Mouse (Mus musculus) gastrocnemius, postnatal 25 days (tissue): ENCODE measurements at regions not wholly inside any gene's neighbourhood (a gene's known extent, or its start where the extent isn't known, plus 50 kb on each side); places are given as distances from the start of the nearest gene placed in this dataset.
A peak's percentile ranks its signal among the peaks of the same experiment; 100 is the strongest.

Experiments
- DNase-seq: peaks from one replicate; pipeline ENCODE4 v3.0.0; 2022

GRCm38 (mm10) chr15:59207976-59208375 lies 318.9 kb downstream of the Gm49356 start:
- DNase-seq: no peak

- DNase-seq: no peak
Measured at GRCm38 (mm10) chr15:59212362-59212761, 323.3 kb downstream of the Gm49356 start.

DNA sequence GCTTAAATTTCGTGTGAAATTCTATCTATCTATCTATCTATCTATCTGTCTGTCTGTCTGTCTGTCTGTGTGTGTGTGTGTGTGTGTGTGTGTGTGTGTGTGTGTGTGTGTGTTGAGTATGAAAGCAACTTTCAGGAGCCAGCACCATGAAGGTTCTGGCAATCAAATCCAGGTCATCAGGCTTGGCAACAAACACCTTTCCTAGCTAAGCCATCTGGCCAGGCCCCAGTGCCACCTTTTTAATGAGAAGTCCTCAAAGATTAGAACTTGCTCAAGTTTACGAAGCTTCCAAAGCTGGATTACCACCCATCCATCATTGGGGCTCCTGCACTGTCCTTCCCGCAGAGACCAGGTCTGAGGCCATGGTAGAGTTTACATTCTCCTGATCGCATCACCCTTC lies 325.0 kb downstream of the Gm49356 start:
- DNase-seq: no peak

DNA sequence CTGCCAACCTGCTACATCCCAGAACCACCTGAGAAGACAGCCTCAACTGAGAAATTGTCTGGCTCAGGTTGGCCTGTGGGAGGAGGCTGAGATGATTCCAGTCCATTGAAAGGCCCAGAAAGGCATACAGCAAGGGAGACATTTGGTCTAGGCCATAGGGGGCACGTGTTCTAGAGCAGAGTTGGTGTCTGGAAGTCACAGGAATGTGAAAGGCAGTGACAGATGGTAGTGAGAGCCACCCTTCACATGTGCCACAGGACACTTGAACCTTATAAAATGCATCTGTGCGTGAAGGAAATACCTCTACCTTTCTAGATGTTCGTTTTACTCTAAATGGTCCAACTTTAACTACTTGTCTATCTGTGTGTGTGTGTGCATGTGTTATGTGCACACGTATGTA lies 326.1 kb downstream of the Gm49356 start:
- DNase-seq: no peak

GRCm38 (mm10) chr15:59217481-59217880 lies 328.4 kb downstream of the Gm49356 start:
- DNase-seq: no peak

DNA sequence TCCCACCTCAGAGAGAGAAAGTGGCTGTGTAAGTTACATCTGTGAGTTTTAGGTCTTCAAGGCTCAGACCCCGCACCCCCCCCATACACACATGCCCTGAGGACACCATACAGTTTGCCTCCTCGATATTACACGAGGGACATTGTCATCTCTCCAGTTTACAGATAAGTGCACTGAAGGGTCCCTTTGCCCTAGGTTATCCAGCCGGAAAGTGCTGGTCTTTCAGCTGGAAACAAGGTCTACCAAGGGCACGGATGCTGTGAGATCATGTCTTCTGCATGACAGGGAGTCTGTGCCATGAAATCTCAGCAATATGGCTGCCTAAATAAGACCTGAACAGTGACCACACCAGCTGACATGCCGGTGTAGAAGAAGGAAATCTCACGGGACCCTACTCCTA lies 329.8 kb downstream of the Gm49356 start:
- no peak for DNase-seq

DNA sequence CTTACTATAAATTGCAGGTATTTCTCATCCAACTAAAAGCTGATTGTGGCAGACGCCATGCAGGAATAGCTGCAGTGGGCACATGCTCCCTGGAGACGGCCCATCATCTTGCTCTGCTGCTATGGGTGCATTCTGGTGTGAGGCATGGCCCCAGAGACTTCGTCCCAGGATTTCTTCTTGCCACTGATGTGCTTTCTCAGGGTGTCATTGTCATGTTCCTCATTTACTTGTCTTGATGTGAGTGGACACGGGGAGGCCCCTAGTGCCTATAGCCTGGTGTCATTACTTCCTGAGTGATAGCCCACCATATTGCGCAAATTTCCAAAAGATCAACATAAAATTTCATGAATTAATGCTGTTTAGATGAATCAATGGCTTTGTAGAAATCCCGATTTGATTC lies 336.5 kb downstream of the Gm49356 start:
- no peak for DNase-seq

- DNase-seq: no peak
Measured at GRCm38 (mm10) chr15:59227293-59227692, 338.2 kb downstream of the Gm49356 start.

DNA sequence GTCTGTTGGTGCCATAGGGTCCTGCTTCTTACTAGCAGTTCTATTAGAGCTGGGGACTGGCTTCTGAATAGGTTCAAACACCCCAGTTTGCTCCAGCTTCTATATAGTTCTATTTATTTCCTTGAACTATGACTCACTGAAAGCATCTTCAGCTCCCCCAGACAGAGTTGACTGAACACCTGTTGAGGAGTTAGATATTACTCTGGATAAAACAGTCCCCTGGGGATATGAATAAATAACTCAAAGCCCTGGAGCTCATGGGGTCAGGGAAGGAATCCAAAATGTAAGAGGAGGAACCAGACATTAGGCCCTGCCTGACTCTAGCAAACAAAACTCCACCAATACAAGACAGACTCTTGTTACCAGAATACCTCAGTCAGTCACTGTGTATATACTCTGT lies 341.4 kb downstream of the Gm49356 start:
- DNase-seq: no peak

DNA sequence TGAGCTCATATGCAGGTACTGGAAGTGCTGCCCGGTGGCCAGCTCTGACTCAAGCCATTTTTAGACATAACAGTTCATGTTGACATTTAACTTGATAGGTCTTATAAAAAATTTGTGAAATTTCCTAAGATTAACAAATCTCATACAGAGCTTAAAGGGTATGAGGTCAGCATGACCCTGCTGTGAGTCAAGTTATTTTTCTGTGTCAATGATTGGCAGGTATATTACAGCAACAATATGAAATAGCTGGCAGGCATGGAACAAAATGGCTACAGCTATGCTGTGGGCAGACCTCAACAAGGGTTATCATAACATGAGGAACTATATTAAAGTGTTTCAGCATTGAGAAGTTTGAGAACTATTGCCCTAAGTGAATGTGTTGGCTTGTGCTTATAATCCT lies 342.6 kb downstream of the Gm49356 start:
- DNase-seq: no peak

DNA sequence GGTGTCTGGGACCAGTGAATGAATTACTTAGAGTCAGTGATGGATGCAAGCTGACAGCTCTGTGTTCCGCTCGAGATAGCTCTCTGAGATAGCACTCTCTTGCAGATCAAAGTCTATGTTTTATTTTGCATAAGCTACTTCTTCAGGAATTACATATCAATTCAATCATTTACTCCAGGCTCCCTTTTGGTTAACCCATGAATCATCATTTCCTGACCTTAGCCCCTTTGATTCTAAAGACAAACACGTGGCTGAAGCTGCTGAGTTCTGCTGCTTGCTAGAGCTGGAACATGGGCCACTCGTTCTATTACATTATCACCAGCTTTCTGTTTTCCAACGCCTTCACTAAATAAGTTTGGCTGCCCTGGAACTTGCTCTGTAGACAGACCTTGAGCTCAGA lies 343.2 kb downstream of the Gm49356 start:
- DNase-seq: no peak

GRCm38 (mm10) chr15:59237446-59238161 lies 348.5 kb downstream of the Gm49356 start:
- DNase-seq: no peak

GRCm38 (mm10) chr15:59241752-59242151 lies 352.7 kb downstream of the Gm49356 start:
- DNase-seq: no peak

DNA sequence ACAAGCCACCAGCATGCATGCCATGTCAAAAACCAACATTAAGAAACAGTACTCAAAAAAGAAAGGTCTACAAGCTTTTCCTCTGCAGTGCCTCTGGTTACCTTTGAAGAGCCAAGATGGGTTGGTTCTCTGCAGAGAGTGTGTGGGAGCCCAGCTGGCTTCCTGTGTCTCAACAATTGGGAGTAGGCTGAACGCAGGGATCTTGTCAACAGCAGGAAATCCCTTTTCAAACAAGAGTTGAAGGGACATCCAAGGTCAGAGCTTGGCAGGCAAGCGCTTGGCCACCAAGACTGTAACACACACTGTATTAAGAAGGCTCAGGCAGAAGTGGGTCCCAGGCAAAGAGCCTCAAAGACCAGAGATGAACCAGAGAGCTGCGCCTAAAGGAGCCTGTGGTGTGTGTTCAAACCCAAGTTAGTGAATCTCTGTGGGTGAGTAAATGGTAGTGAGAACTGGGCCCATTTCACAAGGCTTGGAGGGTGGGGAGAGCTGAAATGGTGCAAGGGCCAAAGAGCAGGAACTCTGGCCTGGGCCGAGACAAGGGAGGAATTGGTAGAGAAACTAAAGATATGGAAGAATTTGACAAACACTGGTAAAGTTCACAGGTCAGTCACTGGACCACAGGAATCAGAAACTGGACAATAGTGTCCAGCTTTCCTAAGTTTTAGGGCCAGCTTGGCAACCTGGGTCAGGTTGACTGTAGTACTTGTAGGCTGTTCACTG lies 357.0 kb downstream of the Gm49356 start:
- DNase-seq: peak; percentile 21

GRCm38 (mm10) chr15:59248477-59249260 lies 359.6 kb downstream of the Gm49356 start:
- no peak for DNase-seq

- DNase-seq: no peak
Measured at GRCm38 (mm10) chr15:59261380-59261779, 372.3 kb downstream of the Gm49356 start.

GRCm38 (mm10) chr15:59262380-59262779 lies 373.3 kb downstream of the Gm49356 start:
- no peak for DNase-seq

- DNase-seq: peak; percentile 52
Measured at GRCm38 (mm10) chr15:59263433-59264328, 374.6 kb downstream of the Gm49356 start.
